Mouse (Mus musculus) kidney, postnatal 4 days (tissue): ENCODE data around the gene Zxdc.

Source experiments
- DNase-seq, 2 experiments: peaks; one replicate each; pipeline ENCODE4 v3.0.0; 2021; ENCODE audit warnings: mixed read lengths in 2 of 2

The Zxdc gene

GRCm38 (mm10) chr6:90368976-90369724 is at the start of gene Zxdc:
Zxdc (plus strand) TSS chr6:90369492.
- peak; percentile 99 to 100 for DNase-seq

- DNase-seq: peak; percentile 54 to 73
Measured at GRCm38 (mm10) chr6:90320429-90320828, 48.9 kb upstream of the Zxdc start.

GRCm38 (mm10) chr6:90321811-90322210 is 47.5 kb upstream of the Zxdc start:
- DNase-seq: no peak

GRCm38 (mm10) chr6:90324026-90324425 is 45.3 kb upstream of the Zxdc start:
- DNase-seq: no peak

- no peak for DNase-seq
Measured at GRCm38 (mm10) chr6:90324463-90324862, 44.8 kb upstream of the Zxdc start.

- DNase-seq: peak; percentile 49 to 60
Measured at GRCm38 (mm10) chr6:90324991-90325390, 44.3 kb upstream of the Zxdc start, which contains the start of gene Chst13. Chst13 (minus strand) TSS chr6:90325185.

GRCm38 (mm10) chr6:90327670-90328069 is 41.6 kb upstream of the Zxdc start:
- peak; percentile 41 to 49 for DNase-seq

GRCm38 (mm10) chr6:90329953-90330352 is 39.3 kb upstream of the Zxdc start:
- peak; percentile 42 to 51 for DNase-seq

- peak in 1 of 2 experiments; percentile 22 for DNase-seq
Measured at GRCm38 (mm10) chr6:90332561-90333425, 36.5 kb upstream of the Zxdc start, which contains the start of gene Uroc1. Uroc1 (plus strand) TSS chr6:90333284.

GRCm38 (mm10) chr6:90334244-90334643 is 35.0 kb upstream of the Zxdc start:
- no peak for DNase-seq

GRCm38 (mm10) chr6:90342343-90342742 is 26.9 kb upstream of the Zxdc start:
- DNase-seq: no peak

GRCm38 (mm10) chr6:90347183-90347582 is 22.1 kb upstream of the Zxdc start:
- DNase-seq: no peak

GRCm38 (mm10) chr6:90348500-90348899 is 20.8 kb upstream of the Zxdc start:
- no peak for DNase-seq

- no peak for DNase-seq
Measured at GRCm38 (mm10) chr6:90350011-90350410, 19.3 kb upstream of the Zxdc start.

GRCm38 (mm10) chr6:90358142-90358541 is 11.2 kb upstream of the Zxdc start:
- DNase-seq: peak; percentile 24 to 45

GRCm38 (mm10) chr6:90359445-90359844 is 9.8 kb upstream of the Zxdc start:
- DNase-seq: peak; percentile 13 to 42

- peak; percentile 71 to 78 for DNase-seq
Measured at GRCm38 (mm10) chr6:90360024-90360781, 9.1 kb upstream of the Zxdc start.

- no peak for DNase-seq
Measured at GRCm38 (mm10) chr6:90360922-90361614, 8.2 kb upstream of the Zxdc start.

- no peak for DNase-seq
Measured at GRCm38 (mm10) chr6:90363301-90363700, 6.0 kb upstream of the Zxdc start.

- peak; percentile 50 to 71 for DNase-seq
Measured at GRCm38 (mm10) chr6:90369725-90370553, 647 bp downstream of the Zxdc start.

- DNase-seq: peak; percentile 54 to 67
Measured at GRCm38 (mm10) chr6:90374647-90375046, 5.4 kb downstream of the Zxdc start.
